In the genomic region with DNA sequence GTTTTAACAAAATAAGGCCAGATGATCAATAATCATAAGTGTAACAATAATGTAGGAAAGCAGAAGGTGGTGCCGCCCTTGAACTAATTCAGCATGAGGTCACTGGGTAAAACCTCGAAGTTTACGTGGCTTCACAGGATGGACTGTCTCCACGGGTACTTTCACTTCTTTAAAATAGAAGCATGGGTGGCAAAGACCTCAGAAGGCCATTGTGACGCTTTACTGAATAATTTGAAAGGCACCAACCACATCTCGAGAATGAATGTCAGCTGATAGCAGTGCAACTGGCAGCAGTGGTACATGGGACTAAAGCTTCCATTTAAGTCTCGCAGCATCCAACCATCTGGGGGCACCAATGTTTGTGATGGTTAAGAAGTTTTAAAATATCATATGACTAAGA, we compare ENCODE assay signal across 1 mouse cellular context.
TF ChIP-seq lines count a peak whose summit lies in the region.

No protein-coding gene starts in this region.

TF ChIP-seq in CH12.LX, 34 proteins besides CTCF, POLR2A, EP300 and RAD21 (continued from another document):
- TF ChIP-seq USF2 (conservative IDR thresholded peaks at IDR 0.05; ENCODE audit: low read depth, low read length), result peak; percentile 57
- peak; percentile 38; the same call in 1 of the 2 replicates for TF ChIP-seq HCFC1 (IDR thresholded peaks at IDR 0.05; ENCODE audit: low read depth, low read length)
- peak; percentile 52; the same call in 1 of the 2 replicates for TF ChIP-seq BHLHE40 (IDR thresholded peaks at IDR 0.05; ENCODE audit: low read depth, low read length)
- no peak for TF ChIP-seq NELFE (IDR thresholded peaks at IDR 0.05; ENCODE audit: low read depth, low read length)
- TF ChIP-seq MYC (IDR thresholded peaks at IDR 0.05; ENCODE audit: low read depth, low read length), result peak; percentile 82
- TF ChIP-seq POLR2AphosphoS2 (IDR thresholded peaks at IDR 0.05; ENCODE audit: low read depth, low read length), result no peak
- no peak for TF ChIP-seq UBTF (IDR thresholded peaks at IDR 0.05; ENCODE audit: low read depth, low read length)
- no peak; the same call in 1 of the 2 replicates for TF ChIP-seq ELF1 (IDR thresholded peaks at IDR 0.05; ENCODE audit: low read depth, low read length)
- TF ChIP-seq SMC3 (IDR thresholded peaks at IDR 0.05; ENCODE audit: low read depth, low read length), result no peak
